Mouse (Mus musculus): Measurements from ENCODE around the gene Ebpl.

GRCm38 (mm10) chr14:61322740-61323139, 37.5 kb downstream of the Ebpl start:
- TF ChIP-seq POLR2A (IDR thresholded peaks at IDR 0.05; ENCODE audit: control insufficient read depth in 1 of 2, insufficient read depth in 1 of 2, low read depth in 1 of 2, low read length in 2 of 2, poor library complexity in 1 of 2), result no peak
- TF ChIP-seq CTCF (IDR thresholded peaks at IDR 0.05 in 2 of 3, conservative IDR thresholded peaks at IDR 0.05 in 1 of 3; ENCODE audit: control insufficient read depth in 1 of 3, insufficient read depth in 1 of 3, low read depth in 2 of 3, low read length in 3 of 3, poor library complexity in 1 of 3, severe bottlenecking in 1 of 3), result no peak
- no peak for TF ChIP-seq MXI1 (IDR thresholded peaks at IDR 0.05; ENCODE audit: low read depth, low read length)
- TF ChIP-seq ZC3H11A (IDR thresholded peaks at IDR 0.05; ENCODE audit: low read depth, low read length), result no peak
- TF ChIP-seq HCFC1 (IDR thresholded peaks at IDR 0.05; ENCODE audit: low read depth, low read length), result no peak
- no peak for TF ChIP-seq TBP (IDR thresholded peaks at IDR 0.05; ENCODE audit: low read depth, low read length)
- no peak for TF ChIP-seq ZMIZ1 (IDR thresholded peaks at IDR 0.05; ENCODE audit: low read depth, low read length)
- TF ChIP-seq SIN3A (IDR thresholded peaks at IDR 0.05; ENCODE audit: low read length), result peak; percentile 51; the same call in 1 of the 2 replicates
- TF ChIP-seq EP300 (IDR thresholded peaks at IDR 0.05; ENCODE audit: low read depth in 1 of 2, low read length in 2 of 2), result peak; percentile 84 to 93
- no peak for TF ChIP-seq MAX (IDR thresholded peaks at IDR 0.05; ENCODE audit: low read length)
- peak; percentile 73 for TF ChIP-seq TCF12 (IDR thresholded peaks at IDR 0.05; ENCODE audit: low read depth, low read length)
- no peak for TF ChIP-seq GABPA (IDR thresholded peaks at IDR 0.05; ENCODE audit: low read depth, low read length)
- TF ChIP-seq USF1 (IDR thresholded peaks at IDR 0.05; ENCODE audit: low read depth, low read length), result peak; percentile 70
- no peak for TF ChIP-seq MAZ (IDR thresholded peaks at IDR 0.05; ENCODE audit: low read depth, low read length)

Data from MEL (cell line).